Mouse (Mus musculus): Measurements from ENCODE around the gene Wipf3. TPM values are rescaled to one million over a fixed set of nuclear protein-coding genes. Genes with fewer than 3 reads are reported as not detected.
A peak's percentile ranks its signal among the peaks of the same experiment; 100 is the strongest.

Wipf3 gene
- polyA plus RNA-seq, 1 experiment from 2014 or later, result 1.4 TPM

- 89% methylated on average over 2 of the region's 2 CpGs for WGBS
- Histone ChIP-seq H3K4me1 (no peaks in the 10 kb centered on the region), H3K9ac (no peak overlapping the region), H3K36me3 (peaks cover 28% of the 10 kb centered on the region), H3K27ac (no peak overlapping the region), H3K4me2 (replicated peaks) (no peak overlapping the region), H3K27me3 (replicated peaks) (no peaks in the 10 kb centered on the region), H3K9me3 (no peaks in the 10 kb centered on the region), H3K4me3 (no peak overlapping the region)
- peak; percentile 25; the same call in 1 of the 2 replicates for ATAC-seq (ENCODE audit: low FRiP score, low read depth)
These were observed 87.2 kb downstream of the Wipf3 start for GRCm38 (mm10) chr6:54516512-54517134.

GRCm38 (mm10) chr6:54518758-54519157 lies 89.4 kb downstream of the Wipf3 start:
- 70% methylated on average over 5 of the region's 5 CpGs for WGBS
- no peak for ATAC-seq (ENCODE audit: low FRiP score, low read depth)
- peaks cover 41% of the 10 kb centered on the region for H3K36me3 ChIP-seq

GRCm38 (mm10) chr6:54528666-54529065 lies 99.3 kb downstream of the Wipf3 start:
- H3K4me3 ChIP-seq, result no peak overlapping the region
- peaks cover 6% of the 10 kb centered on the region; the same call in 1 of the 2 replicates for H3K4me1 ChIP-seq
- no peak overlapping the region for H3K4me2 ChIP-seq (replicated peaks)
- no peaks in the 10 kb centered on the region for H3K9me3 ChIP-seq
- 91% methylated on average over 8 of the region's 8 CpGs for WGBS
- no peaks in the 10 kb centered on the region for H3K27me3 ChIP-seq (replicated peaks)
- ATAC-seq (ENCODE audit: low FRiP score, low read depth), result no peak
- H3K9ac ChIP-seq, result no peak overlapping the region
- H3K27ac ChIP-seq, result no peak overlapping the region
- H3K36me3 ChIP-seq, result peaks cover 10% of the 10 kb centered on the region

More at GRCm38 (mm10) chr6:54518758-54519157, 89.4 kb downstream of the Wipf3 start:
- Histone ChIP-seq H3K4me2 (replicated peaks) (no peak overlapping the region), H3K27me3 (replicated peaks) (no peaks in the 10 kb centered on the region), H3K9ac (no peak overlapping the region), H3K4me3 (no peak overlapping the region), H3K27ac (no peak overlapping the region), H3K4me1 (no peaks in the 10 kb centered on the region), H3K9me3 (no peaks in the 10 kb centered on the region)

DNA sequence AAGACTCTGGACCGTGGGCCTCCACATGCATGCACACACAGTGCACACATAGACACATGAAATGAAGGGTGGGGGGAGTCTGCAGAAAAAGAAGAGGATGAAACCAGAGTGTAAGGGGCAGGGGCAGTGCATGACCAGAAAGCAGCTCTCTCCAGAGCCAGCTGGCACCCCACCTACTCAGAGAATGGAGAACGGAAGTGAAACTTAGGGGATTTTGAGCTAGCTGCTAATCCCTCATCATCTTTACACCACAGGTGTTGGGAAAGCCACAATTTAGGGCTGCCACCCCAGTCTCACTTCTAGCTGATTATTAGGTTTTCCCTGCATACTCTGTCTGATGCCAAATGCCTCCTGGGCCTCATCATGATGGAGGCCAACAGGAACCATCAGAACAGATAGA lies 100.8 kb downstream of the Wipf3 start:
- H3K4me2 ChIP-seq (replicated peaks), result no peak overlapping the region
- ATAC-seq (ENCODE audit: low FRiP score, low read depth), result no peak
- peaks cover 6% of the 10 kb centered on the region; the same call in 1 of the 2 replicates for H3K4me1 ChIP-seq
- no peaks in the 10 kb centered on the region for H3K27me3 ChIP-seq (replicated peaks)
- no peak overlapping the region for H3K4me3 ChIP-seq
- H3K36me3 ChIP-seq, result peaks cover 5% of the 10 kb centered on the region; the same call in 1 of the 2 replicates
- H3K9me3 ChIP-seq, result no peaks in the 10 kb centered on the region
- no peak overlapping the region for H3K27ac ChIP-seq
- no peak overlapping the region for H3K9ac ChIP-seq
- 93% methylated on average over 2 of the region's 2 CpGs for WGBS

DNA sequence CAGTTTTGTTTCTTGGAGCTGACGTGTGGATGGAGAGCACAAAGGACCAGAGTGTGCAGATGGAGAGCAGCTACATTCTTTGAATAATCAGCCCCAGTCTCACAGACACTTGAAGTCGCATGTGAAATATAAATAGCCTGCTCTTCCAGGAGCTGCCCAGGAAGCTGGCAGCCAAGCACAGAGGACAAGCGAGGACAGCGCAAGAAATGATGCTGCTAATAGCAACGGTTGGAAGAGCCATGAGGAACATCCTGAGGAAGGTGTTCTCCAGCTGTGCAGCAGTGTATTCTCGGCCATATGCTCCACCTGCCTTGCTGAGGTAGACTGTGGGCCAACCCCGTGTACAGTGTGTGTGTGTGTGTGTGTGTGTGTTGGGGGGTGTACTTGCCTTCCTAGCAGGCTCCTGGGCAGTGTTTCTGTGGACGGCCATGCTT lies 101.7 kb downstream of the Wipf3 start:
- Histone ChIP-seq H3K9me3 (no peaks in the 10 kb centered on the region), H3K4me1 (peaks cover 6% of the 10 kb centered on the region; the same call in 1 of the 2 replicates), H3K27me3 (replicated peaks) (no peaks in the 10 kb centered on the region), H3K4me2 (replicated peaks) (no peak overlapping the region), H3K4me3 (no peak overlapping the region), H3K36me3 (no peaks in the 10 kb centered on the region; the same call in 1 of the 2 replicates), H3K27ac (no peak overlapping the region), H3K9ac (no peak overlapping the region)
- no peak for ATAC-seq (ENCODE audit: low FRiP score, low read depth)
- 65% methylated on average over 8 of the region's 8 CpGs for WGBS

GRCm38 (mm10) chr6:54535485-54535884 lies 106.1 kb downstream of the Wipf3 start:
- no peaks in the 10 kb centered on the region for H3K9me3 ChIP-seq
- no peaks in the 10 kb centered on the region; the same call in 1 of the 2 replicates for H3K36me3 ChIP-seq
- no peak for ATAC-seq (ENCODE audit: low FRiP score, low read depth)
- H3K4me2 ChIP-seq (replicated peaks), result no peak overlapping the region
- H3K27me3 ChIP-seq (replicated peaks), result no peaks in the 10 kb centered on the region
- 94% methylated on average over 4 of the region's 4 CpGs for WGBS
- H3K4me1 ChIP-seq, result peaks cover 30% of the 10 kb centered on the region
- no peak overlapping the region for H3K4me3 ChIP-seq
- no peak overlapping the region for H3K9ac ChIP-seq
- no peak overlapping the region for H3K27ac ChIP-seq

GRCm38 (mm10) chr6:54537053-54537452 lies 107.7 kb downstream of the Wipf3 start:
- Histone ChIP-seq H3K4me3 (no peak overlapping the region), H3K27ac (no peak overlapping the region), H3K4me1 (peaks cover 29% of the 10 kb centered on the region), H3K36me3 (no peaks in the 10 kb centered on the region; the same call in 1 of the 2 replicates), H3K27me3 (replicated peaks) (no peaks in the 10 kb centered on the region), H3K9ac (no peak overlapping the region), H3K9me3 (no peaks in the 10 kb centered on the region), H3K4me2 (replicated peaks) (no peak overlapping the region)
- no peak for ATAC-seq (ENCODE audit: low FRiP score, low read depth)
- WGBS, result 88% methylated on average over 7 of the region's 7 CpGs

- WGBS, result 1% methylated on average over 3 of the region's 3 CpGs
These were observed 109.4 kb downstream of the Wipf3 start for GRCm38 (mm10) chr6:54538773-54539173.

DNA sequence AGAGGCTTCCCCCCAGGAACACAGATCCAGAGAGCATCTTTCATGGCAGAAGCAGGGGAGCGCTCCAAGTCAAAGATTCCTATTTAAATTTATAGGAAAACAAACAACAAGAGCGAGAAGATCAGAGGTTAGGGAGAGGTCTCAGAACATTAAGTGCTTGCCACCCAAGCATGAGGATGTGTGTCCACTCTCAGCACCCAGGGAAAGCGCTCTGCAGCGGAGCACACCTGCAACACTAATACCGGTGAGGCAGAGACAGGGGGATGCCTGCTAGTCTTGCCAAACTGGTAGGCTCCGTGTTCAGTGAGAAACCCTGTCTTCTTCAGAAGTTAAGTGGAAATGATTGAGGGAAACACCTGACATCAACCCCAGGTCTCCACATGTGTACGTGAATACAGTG lies 110.0 kb downstream of the Wipf3 start:
- ATAC-seq (ENCODE audit: low FRiP score, low read depth), result no peak

More at GRCm38 (mm10) chr6:54538773-54539173, 109.4 kb downstream of the Wipf3 start:
- Histone ChIP-seq H3K4me3 (no peak overlapping the region), H3K27ac (no peak overlapping the region), H3K9me3 (no peaks in the 10 kb centered on the region), H3K4me2 (replicated peaks) (no peak overlapping the region), H3K36me3 (peaks cover 6% of the 10 kb centered on the region), H3K27me3 (replicated peaks) (no peaks in the 10 kb centered on the region), H3K9ac (no peak overlapping the region), H3K4me1 (peaks cover 32% of the 10 kb centered on the region)
- ATAC-seq (ENCODE audit: low FRiP score, low read depth), result peak; percentile 30; the same call in 1 of the 2 replicates

DNA sequence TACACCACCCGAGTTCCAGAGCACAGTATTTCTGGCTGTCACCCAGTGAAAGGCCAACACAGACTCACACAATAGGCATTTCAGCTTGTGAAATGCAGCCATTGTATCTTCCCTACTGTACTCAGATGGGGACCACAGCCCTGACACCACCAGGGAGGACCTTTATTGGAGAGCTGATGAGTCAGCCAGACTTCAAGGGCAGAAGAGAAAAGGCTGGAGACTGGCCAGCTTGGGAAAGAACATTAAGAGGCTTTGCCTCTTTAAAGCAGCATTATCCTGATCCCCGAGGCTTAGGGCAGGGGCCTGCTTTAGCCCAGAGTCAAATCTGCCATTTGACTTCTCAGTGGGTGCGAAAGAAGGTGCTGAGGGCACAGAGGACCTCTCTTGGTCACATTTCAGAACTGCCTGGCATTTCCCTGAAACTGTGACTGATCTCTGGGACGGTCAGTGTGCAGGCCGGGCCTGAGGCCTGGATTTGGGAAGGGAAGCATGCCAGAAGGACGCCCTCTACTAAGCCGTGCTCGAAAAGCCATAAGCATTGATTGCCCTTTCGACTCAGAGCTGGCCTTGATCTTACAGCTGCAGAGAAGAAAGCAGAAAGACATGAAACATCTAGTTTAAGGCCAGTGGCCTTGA lies 111.0 kb downstream of the Wipf3 start:
- Histone ChIP-seq H3K9me3 (no peaks in the 10 kb centered on the region), H3K36me3 (peaks cover 7% of the 10 kb centered on the region), H3K9ac (no peak overlapping the region), H3K27ac (0 out of 2 replicates have a peak overlapping the region, but pooled peaks have one; percentile 7), H3K4me2 (replicated peaks) (no peak overlapping the region), H3K4me3 (no peak overlapping the region), H3K27me3 (replicated peaks) (no peaks in the 10 kb centered on the region), H3K4me1 (peaks cover 32% of the 10 kb centered on the region)
- WGBS, result 62% methylated on average over 9 of the region's 9 CpGs
- 0 out of 2 replicates have a peak, but pooled peaks have one; percentile 11 for ATAC-seq (ENCODE audit: low FRiP score, low read depth)

More for the DNA sequence above, 110.0 kb downstream of the Wipf3 start:
- Histone ChIP-seq H3K27me3 (replicated peaks) (no peaks in the 10 kb centered on the region), H3K9me3 (no peaks in the 10 kb centered on the region), H3K4me3 (no peak overlapping the region), H3K4me1 (peaks cover 32% of the 10 kb centered on the region), H3K36me3 (peaks cover 7% of the 10 kb centered on the region), H3K4me2 (replicated peaks) (no peak overlapping the region), H3K27ac (0 out of 2 replicates have a peak overlapping the region, but pooled peaks have one; percentile 15), H3K9ac (no peak overlapping the region)
- 78% methylated on average over 7 of the region's 7 CpGs for WGBS

DNA sequence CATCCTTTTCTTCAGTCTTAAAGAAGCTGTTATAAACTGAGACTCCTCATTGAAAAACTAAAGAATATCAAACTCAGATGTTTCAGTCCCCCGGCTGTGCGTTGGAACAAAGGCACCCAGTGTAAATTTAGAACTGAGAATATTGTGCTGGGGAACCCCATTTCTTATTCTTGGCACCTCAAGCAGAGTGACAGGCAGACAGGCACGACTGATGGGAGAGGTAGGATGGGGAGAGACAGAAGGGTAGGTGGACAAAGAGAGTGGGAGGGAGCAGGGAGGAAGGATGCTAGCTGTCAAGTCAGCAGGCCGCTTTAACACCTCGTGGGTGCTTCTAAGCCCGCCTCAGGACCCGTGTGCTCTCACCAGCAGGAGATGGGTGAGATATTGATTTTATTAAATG lies 113.4 kb downstream of the Wipf3 start:
- Histone ChIP-seq H3K36me3 (peaks cover 7% of the 10 kb centered on the region), H3K4me2 (replicated peaks) (no peak overlapping the region), H3K4me1 (peaks cover 32% of the 10 kb centered on the region), H3K27ac (no peak overlapping the region), H3K27me3 (replicated peaks) (no peaks in the 10 kb centered on the region), H3K9me3 (no peaks in the 10 kb centered on the region), H3K4me3 (no peak overlapping the region), H3K9ac (no peak overlapping the region)
- ATAC-seq (ENCODE audit: low FRiP score, low read depth), result no peak
- WGBS, result 84% methylated on average over 7 of the region's 7 CpGs

- H3K27ac ChIP-seq, result no peak overlapping the region
- peaks cover 31% of the 10 kb centered on the region for H3K4me1 ChIP-seq
- peaks cover 7% of the 10 kb centered on the region for H3K36me3 ChIP-seq
- WGBS, result 83% methylated on average over 2 of the region's 2 CpGs
- H3K4me3 ChIP-seq, result no peak overlapping the region
- H3K9me3 ChIP-seq, result no peaks in the 10 kb centered on the region
- no peaks in the 10 kb centered on the region for H3K27me3 ChIP-seq (replicated peaks)
- no peak overlapping the region for H3K4me2 ChIP-seq (replicated peaks)
- no peak overlapping the region for H3K9ac ChIP-seq
- no peak for ATAC-seq (ENCODE audit: low FRiP score, low read depth)
These were observed 114.2 kb downstream of the Wipf3 start for GRCm38 (mm10) chr6:54543646-54544045.

All from neural tube, embryonic 12.5 days (tissue).